Mouse (Mus musculus): ENCODE data around the gene Fbxl18. TPM values are rescaled to one million over a fixed set of nuclear protein-coding genes. Genes with fewer than 3 reads are reported as not detected.
A peak's percentile ranks its signal among the peaks of the same experiment; 100 is the strongest.

The Fbxl18 gene
- total and polyA plus RNA-seq, 2 experiments from 2014 or later = 27.0 to 38.0 TPM

GRCm38 (mm10) chr5:142886761-142887160 is 8.5 kb downstream of the Fbxl18 start:
- Histone ChIP-seq H3K27ac (ENCODE audit: low read depth, low read length) (no peak overlapping the region), H3K9ac (no peak overlapping the region), H3K4me1 (ENCODE audit: insufficient read depth) (no peaks in the 10 kb centered on the region), H3K9me3 (ENCODE audit: low read length) (no peaks in the 10 kb centered on the region), H3K4me3 (ENCODE audit: low read depth, low read length) (no peak overlapping the region), H3K4me2 (ENCODE audit: low read depth) (no peak overlapping the region), H3K36me3 (ENCODE audit: insufficient read depth) (peaks cover 32% of the 10 kb centered on the region), H3K27me3 (ENCODE audit: insufficient read depth, low read length) (no peaks in the 10 kb centered on the region)
- 95% methylated on average over 20 of the region's 20 CpGs for WGBS
- ATAC-seq = no peak
- no peak for TF ChIP-seq CTCF (IDR thresholded peaks at IDR 0.05; ENCODE audit: low read depth)
- DNase-seq = no peak

DNA sequence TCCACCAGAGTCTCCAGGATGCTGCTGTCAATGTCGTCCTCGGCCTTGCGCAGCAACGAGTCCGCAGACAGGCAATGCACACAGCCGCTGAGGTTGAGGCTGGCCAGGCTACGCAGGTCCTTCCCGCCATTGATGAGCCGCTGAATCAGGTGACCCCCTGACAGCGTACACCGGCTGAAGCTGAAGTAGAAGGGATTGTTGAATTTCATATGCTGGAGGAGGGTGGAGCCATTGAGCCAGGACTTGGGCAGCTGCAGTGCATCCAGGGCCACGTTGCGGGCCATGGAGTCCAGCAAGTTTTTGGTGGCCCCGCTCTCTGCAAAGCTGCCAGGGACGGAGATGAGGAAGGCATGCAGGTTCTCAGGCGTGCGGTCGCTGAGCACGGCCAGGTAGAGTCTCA is 9.0 kb downstream of the Fbxl18 start:
- no peak for TF ChIP-seq CTCF (IDR thresholded peaks at IDR 0.05; ENCODE audit: low read depth)
- Histone ChIP-seq H3K27ac (ENCODE audit: low read depth, low read length) (no peak overlapping the region), H3K9ac (no peak overlapping the region), H3K4me1 (ENCODE audit: insufficient read depth) (no peaks in the 10 kb centered on the region), H3K27me3 (ENCODE audit: insufficient read depth, low read length) (no peaks in the 10 kb centered on the region), H3K4me2 (ENCODE audit: low read depth) (no peak overlapping the region), H3K9me3 (ENCODE audit: low read length) (no peaks in the 10 kb centered on the region), H3K36me3 (ENCODE audit: insufficient read depth) (peaks cover 32% of the 10 kb centered on the region), H3K4me3 (ENCODE audit: low read depth, low read length) (no peak overlapping the region)
- ATAC-seq (no peak), DNase-seq (no peak)
- WGBS = 99% methylated on average over 19 of the region's 19 CpGs

DNA sequence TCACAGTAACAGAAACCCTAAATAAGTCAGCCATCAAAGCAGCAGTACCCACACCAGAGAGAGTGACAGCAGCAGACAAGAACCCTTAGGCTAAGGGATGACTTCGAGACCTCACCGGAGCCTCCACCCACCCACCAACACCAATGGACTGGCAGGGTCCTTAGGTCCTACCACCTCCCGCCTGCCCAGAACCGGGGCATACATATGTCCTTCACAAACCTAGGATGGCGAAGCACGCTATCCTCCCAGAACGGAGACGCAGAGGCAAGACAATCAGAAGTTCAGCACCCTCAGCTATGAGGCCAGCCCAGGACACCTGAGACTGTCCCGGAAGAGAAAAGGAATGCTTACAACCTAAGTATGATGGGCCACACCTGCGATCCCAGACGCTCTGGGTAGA is 12.8 kb downstream of the Fbxl18 start:
- WGBS = 95% methylated on average over 11 of the region's 11 CpGs
- Histone ChIP-seq H3K9ac (no peak overlapping the region), H3K9me3 (ENCODE audit: low read length) (no peaks in the 10 kb centered on the region), H3K4me2 (ENCODE audit: low read depth) (no peak overlapping the region), H3K27me3 (ENCODE audit: insufficient read depth, low read length) (no peaks in the 10 kb centered on the region), H3K27ac (ENCODE audit: low read depth, low read length) (no peak overlapping the region), H3K36me3 (ENCODE audit: insufficient read depth) (peaks cover 40% of the 10 kb centered on the region), H3K4me1 (ENCODE audit: insufficient read depth) (0 out of 2 replicates have a peak, but pooled peaks cover 3% of the 10 kb centered on the region), H3K4me3 (ENCODE audit: low read depth, low read length) (no peak overlapping the region)
- no peak for TF ChIP-seq CTCF (IDR thresholded peaks at IDR 0.05; ENCODE audit: low read depth)
- ATAC-seq (no peak), DNase-seq (no peak)

- no peak overlapping the region for H3K9ac ChIP-seq
- no peak for DNase-seq
- H3K36me3 ChIP-seq (ENCODE audit: insufficient read depth) = peaks cover 37% of the 10 kb centered on the region
- no peak overlapping the region for H3K4me2 ChIP-seq (ENCODE audit: low read depth)
- 0 out of 2 replicates have a peak, but pooled peaks cover 3% of the 10 kb centered on the region for H3K4me1 ChIP-seq (ENCODE audit: insufficient read depth)
- H3K27ac ChIP-seq (ENCODE audit: low read depth, low read length) = no peak overlapping the region
- 83% methylated on average over 8 of the region's 8 CpGs for WGBS
- ATAC-seq = no peak
- no peaks in the 10 kb centered on the region for H3K27me3 ChIP-seq (ENCODE audit: insufficient read depth, low read length)
- no peaks in the 10 kb centered on the region for H3K9me3 ChIP-seq (ENCODE audit: low read length)
- H3K4me3 ChIP-seq (ENCODE audit: low read depth, low read length) = no peak overlapping the region
- TF ChIP-seq CTCF (IDR thresholded peaks at IDR 0.05; ENCODE audit: low read depth) = no peak
These were observed 13.3 kb downstream of the Fbxl18 start for GRCm38 (mm10) chr5:142881936-142882335.

GRCm38 (mm10) chr5:142880806-142881516 is 14.3 kb downstream of the Fbxl18 start:
- no peak overlapping the region for H3K9ac ChIP-seq
- H3K9me3 ChIP-seq (ENCODE audit: low read length) = no peaks in the 10 kb centered on the region
- DNase-seq (no peak), ATAC-seq (no peak)
- H3K27me3 ChIP-seq (ENCODE audit: insufficient read depth, low read length) = no peaks in the 10 kb centered on the region
- H3K4me1 ChIP-seq (ENCODE audit: insufficient read depth) = 0 out of 2 replicates have a peak, but pooled peaks cover 3% of the 10 kb centered on the region
- no peak overlapping the region for H3K4me2 ChIP-seq (ENCODE audit: low read depth)
- no peak overlapping the region for H3K4me3 ChIP-seq (ENCODE audit: low read depth, low read length)
- 25% methylated on average over 13 of the region's 13 CpGs for WGBS
- no peak for TF ChIP-seq CTCF (IDR thresholded peaks at IDR 0.05; ENCODE audit: low read depth)
- 0 out of 2 replicates have a peak overlapping the region, but pooled peaks have one; percentile 35 for H3K27ac ChIP-seq (ENCODE audit: low read depth, low read length)
- peaks cover 30% of the 10 kb centered on the region for H3K36me3 ChIP-seq (ENCODE audit: insufficient read depth)

GRCm38 (mm10) chr5:142880246-142880645 is 15.0 kb downstream of the Fbxl18 start:
- Histone ChIP-seq H3K9ac (no peak overlapping the region), H3K27ac (ENCODE audit: low read depth, low read length) (peak overlapping the region; percentile 35; the same call in 1 of the 2 replicates), H3K36me3 (ENCODE audit: insufficient read depth) (peaks cover 30% of the 10 kb centered on the region), H3K4me3 (ENCODE audit: low read depth, low read length) (no peak overlapping the region), H3K4me1 (ENCODE audit: insufficient read depth) (0 out of 2 replicates have a peak, but pooled peaks cover 3% of the 10 kb centered on the region), H3K9me3 (ENCODE audit: low read length) (no peaks in the 10 kb centered on the region), H3K27me3 (ENCODE audit: insufficient read depth, low read length) (no peaks in the 10 kb centered on the region), H3K4me2 (ENCODE audit: low read depth) (no peak overlapping the region)
- ATAC-seq (no peak; the same call in 1 of the 2 replicates), DNase-seq (no peak)
- TF ChIP-seq CTCF (IDR thresholded peaks at IDR 0.05; ENCODE audit: low read depth) = peak; percentile 17
- 66% methylated on average over 6 of the region's 6 CpGs for WGBS
